Mouse (Mus musculus): ENCODE results near the gene Gm29609.

Gene Gm29609

GRCm38 (mm10) chr5:31138241-31138967 lies 41.3 kb downstream of the Gm29609 start, which contains the start of gene Ucn:
Gene Ucn, minus strand, starts transcription at chr5:31138829.
- DNase-seq: no peak

GRCm38 (mm10) chr5:31137658-31138057 lies 42.1 kb downstream of the Gm29609 start:
- no peak for DNase-seq

GRCm38 (mm10) chr5:31136730-31137424 lies 42.8 kb downstream of the Gm29609 start:
- DNase-seq: no peak

GRCm38 (mm10) chr5:31126050-31126449 lies 53.7 kb downstream of the Gm29609 start:
- no peak for DNase-seq

GRCm38 (mm10) chr5:31123481-31123880 lies 56.2 kb downstream of the Gm29609 start:
- no peak for DNase-seq

GRCm38 (mm10) chr5:31121111-31121510 lies 58.6 kb downstream of the Gm29609 start:
- no peak for DNase-seq

GRCm38 (mm10) chr5:31116912-31117311 lies 62.8 kb downstream of the Gm29609 start:
- no peak for DNase-seq

GRCm38 (mm10) chr5:31116354-31116753 lies 63.4 kb downstream of the Gm29609 start, which contains the start of gene Trim54:
Gene Trim54, plus strand, starts transcription at chr5:31116712.
- DNase-seq: no peak

GRCm38 (mm10) chr5:31110781-31111180 lies 68.9 kb downstream of the Gm29609 start:
- no peak for DNase-seq

GRCm38 (mm10) chr5:31108000-31108490 lies 71.7 kb downstream of the Gm29609 start, which contains the start of gene Slc30a3:
Gene Slc30a3, minus strand, starts transcription at chr5:31108237.
- DNase-seq: no peak

- DNase-seq: no peak
Observed at GRCm38 (mm10) chr5:31105814-31106335, 73.8 kb downstream of the Gm29609 start, which contains the start of gene Dnajc5g. Gene Dnajc5g, plus strand, starts transcription at chr5:31106285.

GRCm38 (mm10) chr5:31095711-31096480 lies 83.8 kb downstream of the Gm29609 start:
- no peak for DNase-seq

GRCm38 (mm10) chr5:31094799-31095691 lies 84.7 kb downstream of the Gm29609 start:
- no peak for DNase-seq

Measured in cerebellum, adult 8-10 months (tissue).